Mouse (Mus musculus): ENCODE data around the gene Rai1. TPM values are rescaled to one million over a fixed set of nuclear protein-coding genes. Genes with fewer than 3 reads are reported as not detected.

The Rai1 gene
- polyA plus RNA-seq, 1 experiment from 2014 or later, result 23.9 TPM

- Histone ChIP-seq H3K4me1 (peaks cover 11% of the 10 kb centered on the region), H3K27ac (replicated peaks) (no peak overlapping the region), H3K4me3 (no peak overlapping the region), H3K36me3 (peaks cover 98% of the 10 kb centered on the region), H3K9me3 (replicated peaks) (peaks cover 12% of the 10 kb centered on the region), H3K27me3 (ENCODE audit: low read depth, poor library complexity, severe bottlenecking) (no peaks in the 10 kb centered on the region)
- DNase-seq (ENCODE audit: low spot score), result no peak
- whole genome bisulfite sequencing, result 84% methylated on average over 5 of the region's 5 CpGs
Observed at GRCm38 (mm10) chr11:60196344-60196743, 91.5 kb downstream of the Rai1 start.

- DNase-seq (ENCODE audit: low spot score), result no peak
- Histone ChIP-seq H3K9me3 (replicated peaks) (peaks cover 12% of the 10 kb centered on the region), H3K4me3 (no peak overlapping the region), H3K27me3 (ENCODE audit: low read depth, poor library complexity, severe bottlenecking) (no peaks in the 10 kb centered on the region), H3K4me1 (peaks cover 11% of the 10 kb centered on the region), H3K36me3 (peaks cover 98% of the 10 kb centered on the region), H3K27ac (replicated peaks) (no peak overlapping the region; the same call in 1 of the 2 replicates)
- 87% methylated on average over 24 of the region's 24 CpGs for WGBS
Observed at GRCm38 (mm10) chr11:60197998-60198619, 93.3 kb downstream of the Rai1 start.

GRCm38 (mm10) chr11:60198651-60199050 is 93.8 kb downstream of the Rai1 start:
- Histone ChIP-seq H3K36me3 (peaks cover 98% of the 10 kb centered on the region), H3K4me1 (peaks cover 15% of the 10 kb centered on the region), H3K27ac (replicated peaks) (no peak overlapping the region), H3K27me3 (ENCODE audit: low read depth, poor library complexity, severe bottlenecking) (no peaks in the 10 kb centered on the region), H3K4me3 (no peak overlapping the region), H3K9me3 (replicated peaks) (peaks cover 12% of the 10 kb centered on the region)
- no peak for DNase-seq (ENCODE audit: low spot score)
- WGBS, result 91% methylated on average over 12 of the region's 12 CpGs

- Histone ChIP-seq H3K4me3 (peak overlapping the region; percentile 27; the same call in 1 of the 2 replicates), H3K9me3 (replicated peaks) (peaks cover 4% of the 10 kb centered on the region), H3K27me3 (ENCODE audit: low read depth, poor library complexity, severe bottlenecking) (no peaks in the 10 kb centered on the region), H3K36me3 (peaks cover 98% of the 10 kb centered on the region), H3K27ac (replicated peaks) (peak overlapping the region; percentile 79), H3K4me1 (peaks cover 16% of the 10 kb centered on the region)
- 21% methylated on average over 18 of the region's 18 CpGs for WGBS
- DNase-seq (ENCODE audit: low spot score), result peak; percentile 90
Observed at GRCm38 (mm10) chr11:60199702-60200184, 94.9 kb downstream of the Rai1 start.

GRCm38 (mm10) chr11:60200384-60200783 is 95.6 kb downstream of the Rai1 start:
- H3K27me3 ChIP-seq (ENCODE audit: low read depth, poor library complexity, severe bottlenecking), result no peaks in the 10 kb centered on the region
- H3K36me3 ChIP-seq, result peaks cover 98% of the 10 kb centered on the region
- no peak overlapping the region for H3K4me3 ChIP-seq
- DNase-seq (ENCODE audit: low spot score), result no peak
- 93% methylated on average over 11 of the region's 11 CpGs for WGBS
- no peaks in the 10 kb centered on the region for H3K9me3 ChIP-seq (replicated peaks)
- H3K27ac ChIP-seq (replicated peaks), result peak overlapping the region; percentile 79
- peaks cover 16% of the 10 kb centered on the region for H3K4me1 ChIP-seq

- no peak overlapping the region for H3K4me3 ChIP-seq
- DNase-seq (ENCODE audit: low spot score), result no peak
- peaks cover 95% of the 10 kb centered on the region for H3K36me3 ChIP-seq
- 96% methylated on average over 26 of the region's 26 CpGs for WGBS
- H3K9me3 ChIP-seq (replicated peaks), result no peaks in the 10 kb centered on the region
- peaks cover 40% of the 10 kb centered on the region for H3K4me1 ChIP-seq
- H3K27ac ChIP-seq (replicated peaks), result 0 out of 2 replicates have a peak overlapping the region, but pooled peaks have one; percentile 38
- H3K27me3 ChIP-seq (ENCODE audit: low read depth, poor library complexity, severe bottlenecking), result no peaks in the 10 kb centered on the region
Observed at GRCm38 (mm10) chr11:60202710-60203638, 98.2 kb downstream of the Rai1 start.

GRCm38 (mm10) chr11:60205026-60205425 is 100.2 kb downstream of the Rai1 start:
- DNase-seq (ENCODE audit: low spot score), result no peak
- Histone ChIP-seq H3K9me3 (replicated peaks) (no peaks in the 10 kb centered on the region), H3K4me1 (peaks cover 56% of the 10 kb centered on the region), H3K27ac (replicated peaks) (no peak overlapping the region), H3K36me3 (peaks cover 76% of the 10 kb centered on the region), H3K4me3 (no peak overlapping the region), H3K27me3 (ENCODE audit: low read depth, poor library complexity, severe bottlenecking) (no peaks in the 10 kb centered on the region)
- WGBS, result 84% methylated on average over 12 of the region's 12 CpGs

GRCm38 (mm10) chr11:60206207-60206606 is 101.4 kb downstream of the Rai1 start:
- WGBS, result 91% methylated on average over 5 of the region's 5 CpGs
- no peaks in the 10 kb centered on the region for H3K9me3 ChIP-seq (replicated peaks)
- H3K4me1 ChIP-seq, result peaks cover 61% of the 10 kb centered on the region
- H3K36me3 ChIP-seq, result peaks cover 64% of the 10 kb centered on the region
- H3K4me3 ChIP-seq, result no peak overlapping the region
- no peak for DNase-seq (ENCODE audit: low spot score)
- peak overlapping the region; percentile 55; the same call in 1 of the 2 replicates for H3K27ac ChIP-seq (replicated peaks)
- no peaks in the 10 kb centered on the region for H3K27me3 ChIP-seq (ENCODE audit: low read depth, poor library complexity, severe bottlenecking)

- no peak for DNase-seq (ENCODE audit: low spot score)
- Histone ChIP-seq H3K27me3 (ENCODE audit: low read depth, poor library complexity, severe bottlenecking) (no peaks in the 10 kb centered on the region), H3K4me3 (peak overlapping the region; percentile 64), H3K36me3 (peaks cover 44% of the 10 kb centered on the region), H3K27ac (replicated peaks) (peak overlapping the region; percentile 90), H3K9me3 (replicated peaks) (no peaks in the 10 kb centered on the region), H3K4me1 (peaks cover 81% of the 10 kb centered on the region)
- 74% methylated on average over 6 of the region's 6 CpGs for whole genome bisulfite sequencing
Observed at GRCm38 (mm10) chr11:60208201-60208600, 103.4 kb downstream of the Rai1 start.

- Histone ChIP-seq H3K27ac (replicated peaks) (peak overlapping the region; percentile 90), H3K4me1 (peaks cover 82% of the 10 kb centered on the region), H3K27me3 (ENCODE audit: low read depth, poor library complexity, severe bottlenecking) (no peaks in the 10 kb centered on the region), H3K4me3 (peak overlapping the region; percentile 64), H3K9me3 (replicated peaks) (no peaks in the 10 kb centered on the region), H3K36me3 (peaks cover 39% of the 10 kb centered on the region)
- no peak for DNase-seq (ENCODE audit: low spot score)
- 71% methylated on average over 4 of the region's 4 CpGs for WGBS
Observed at GRCm38 (mm10) chr11:60208712-60209111, 103.9 kb downstream of the Rai1 start.

GRCm38 (mm10) chr11:60209217-60209932 is 104.6 kb downstream of the Rai1 start:
- H3K36me3 ChIP-seq, result peaks cover 32% of the 10 kb centered on the region
- peak overlapping the region; percentile 64 for H3K4me3 ChIP-seq
- no peaks in the 10 kb centered on the region for H3K9me3 ChIP-seq (replicated peaks)
- DNase-seq (ENCODE audit: low spot score), result no peak
- peak overlapping the region; percentile 90 for H3K27ac ChIP-seq (replicated peaks)
- whole genome bisulfite sequencing, result 76% methylated on average over 7 of the region's 7 CpGs
- peaks cover 84% of the 10 kb centered on the region for H3K4me1 ChIP-seq
- no peaks in the 10 kb centered on the region for H3K27me3 ChIP-seq (ENCODE audit: low read depth, poor library complexity, severe bottlenecking)

GRCm38 (mm10) chr11:60209933-60210249 is 105.1 kb downstream of the Rai1 start:
- peaks cover 84% of the 10 kb centered on the region for H3K4me1 ChIP-seq
- H3K27ac ChIP-seq (replicated peaks), result peak overlapping the region; percentile 90
- H3K9me3 ChIP-seq (replicated peaks), result no peaks in the 10 kb centered on the region
- no peak for DNase-seq (ENCODE audit: low spot score)
- WGBS, result 4% methylated on average over 2 of the region's 2 CpGs
- H3K36me3 ChIP-seq, result peaks cover 27% of the 10 kb centered on the region
- no peaks in the 10 kb centered on the region for H3K27me3 ChIP-seq (ENCODE audit: low read depth, poor library complexity, severe bottlenecking)
- peak overlapping the region; percentile 64 for H3K4me3 ChIP-seq
